Mouse (Mus musculus): Measurements from ENCODE around the gene Smarcal1.

- TF ChIP-seq EP300 (IDR thresholded peaks at IDR 0.05; ENCODE audit: low read depth) (no peak), CTCF (IDR thresholded peaks at IDR 0.05; ENCODE audit: low read depth) (no peak)
Measured at GRCm38 (mm10) chr1:72535725-72536571, 47.1 kb upstream of the Smarcal1 start.
